Mouse (Mus musculus): ENCODE measurements around the gene Ryr2. TPM values are rescaled to one million over a fixed set of nuclear protein-coding genes. Genes with fewer than 3 reads are reported as not detected.
A peak's percentile ranks its signal among the peaks of the same experiment; 100 is the strongest.

Ryr2 gene
- polyA plus RNA-seq, 1 experiment from 2014 or later: 6.1 TPM

GRCm38 (mm10) chr13:11532014-11532890, 574.5 kb downstream of the Ryr2 start:
- no peak for ATAC-seq (ENCODE audit: low FRiP score, low TSS enrichment)
- H3K4me1 ChIP-seq (ENCODE audit: control insufficient read depth, insufficient read depth, low read length): no peaks in the 10 kb centered on the region
- DNase-seq: no peak
- H3K27me3 ChIP-seq (ENCODE audit: control insufficient read depth, insufficient read depth, low read length): no peaks in the 10 kb centered on the region
- WGBS: 88% methylated on average over 7 of the region's 7 CpGs
- H3K27ac ChIP-seq (replicated peaks; ENCODE audit: low read depth, low read length): no peak overlapping the region
- H3K36me3 ChIP-seq (ENCODE audit: control insufficient read depth, insufficient read depth, low read length): no peaks in the 10 kb centered on the region
- no peak overlapping the region for H3K4me2 ChIP-seq (ENCODE audit: low read length)
- H3K9me3 ChIP-seq (ENCODE audit: control insufficient read depth, low read length): no peaks in the 10 kb centered on the region
- no peak overlapping the region for H3K4me3 ChIP-seq (replicated peaks; ENCODE audit: low read depth, low read length)
- H3K9ac ChIP-seq (replicated peaks; ENCODE audit: low read length): no peak overlapping the region

- WGBS: 90% methylated on average over 4 of the region's 4 CpGs
- Histone ChIP-seq H3K4me2 (ENCODE audit: low read length) (no peak overlapping the region), H3K36me3 (ENCODE audit: control insufficient read depth, insufficient read depth, low read length) (no peaks in the 10 kb centered on the region), H3K4me3 (replicated peaks; ENCODE audit: low read depth, low read length) (no peak overlapping the region), H3K9ac (replicated peaks; ENCODE audit: low read length) (no peak overlapping the region), H3K4me1 (ENCODE audit: control insufficient read depth, insufficient read depth, low read length) (no peaks in the 10 kb centered on the region), H3K9me3 (ENCODE audit: control insufficient read depth, low read length) (no peaks in the 10 kb centered on the region), H3K27ac (replicated peaks; ENCODE audit: low read depth, low read length) (no peak overlapping the region), H3K27me3 (ENCODE audit: control insufficient read depth, insufficient read depth, low read length) (no peaks in the 10 kb centered on the region)
- DNase-seq: peak; percentile 19
- no peak for ATAC-seq (ENCODE audit: low FRiP score, low TSS enrichment)
Observed at GRCm38 (mm10) chr13:11523612-11524011, 583.1 kb downstream of the Ryr2 start.

GRCm38 (mm10) chr13:11520765-11521164, 586.0 kb downstream of the Ryr2 start:
- ATAC-seq (ENCODE audit: low FRiP score, low TSS enrichment): no peak
- H3K4me2 ChIP-seq (ENCODE audit: low read length): no peak overlapping the region
- no peak overlapping the region for H3K4me3 ChIP-seq (replicated peaks; ENCODE audit: low read depth, low read length)
- no peaks in the 10 kb centered on the region for H3K27me3 ChIP-seq (ENCODE audit: control insufficient read depth, insufficient read depth, low read length)
- H3K27ac ChIP-seq (replicated peaks; ENCODE audit: low read depth, low read length): no peak overlapping the region
- no peak overlapping the region for H3K9ac ChIP-seq (replicated peaks; ENCODE audit: low read length)
- no peaks in the 10 kb centered on the region for H3K9me3 ChIP-seq (ENCODE audit: control insufficient read depth, low read length)
- no peak for DNase-seq
- WGBS: 85% methylated on average over 2 of the region's 2 CpGs
- no peaks in the 10 kb centered on the region for H3K4me1 ChIP-seq (ENCODE audit: control insufficient read depth, insufficient read depth, low read length)
- H3K36me3 ChIP-seq (ENCODE audit: control insufficient read depth, insufficient read depth, low read length): no peaks in the 10 kb centered on the region

GRCm38 (mm10) chr13:11511540-11512177, 595.1 kb downstream of the Ryr2 start:
- Histone ChIP-seq H3K27me3 (ENCODE audit: control insufficient read depth, insufficient read depth, low read length) (no peaks in the 10 kb centered on the region), H3K4me2 (ENCODE audit: low read length) (no peak overlapping the region), H3K27ac (replicated peaks; ENCODE audit: low read depth, low read length) (no peak overlapping the region), H3K9ac (replicated peaks; ENCODE audit: low read length) (no peak overlapping the region), H3K4me1 (ENCODE audit: control insufficient read depth, insufficient read depth, low read length) (no peaks in the 10 kb centered on the region), H3K36me3 (ENCODE audit: control insufficient read depth, insufficient read depth, low read length) (no peaks in the 10 kb centered on the region), H3K9me3 (ENCODE audit: control insufficient read depth, low read length) (no peaks in the 10 kb centered on the region), H3K4me3 (replicated peaks; ENCODE audit: low read depth, low read length) (no peak overlapping the region)
- WGBS: 74% methylated on average over 2 of the region's 2 CpGs
- no peak for ATAC-seq (ENCODE audit: low FRiP score, low TSS enrichment)
- DNase-seq: no peak

Other genes starting within 250 kb of the Ryr2 start
- gene Mtr, start 151.2 kb upstream of the Ryr2 start, polyA plus RNA-seq (2014; fragmentation: Nextera tagmentation; extraction: Ambion mirVana): 2.0 and 6.2 TPM in 2 replicates
- gene Actn2, start 233.8 kb upstream of the Ryr2 start, polyA plus RNA-seq (2014; fragmentation: Nextera tagmentation; extraction: Ambion mirVana): 1.7 and 1.8 TPM in 2 replicates